Mouse (Mus musculus) forebrain, embryonic 16.5 days (tissue): ENCODE measurements around the gene Lat2. TPM values are rescaled to one million over a fixed set of nuclear protein-coding genes. Genes with fewer than 3 reads are reported as not detected.

ENCODE experiments used
- ATAC-seq: fragments of 200-750 bp; cut with Nextera tagmentation; 2 replicates; pipeline ENCODE4 v1.8.0; 2017; ENCODE audit warnings: mild to moderate bottlenecking, moderate library complexity
- H3K27ac ChIP-seq: fragments of 300-500 bp; sonication (generic); 2 replicates; pipeline ENCODE4 v1.5.1; 2014; ENCODE audit warnings: low read length, control low read depth
- H3K27me3 ChIP-seq: fragments of 300-500 bp; sonication (generic); replicated peaks from 2 replicates; pipeline ENCODE4 v1.6.1; 2014; ENCODE audit warnings: low read length; ENCODE audit not compliant: control insufficient read depth, insufficient read depth
- H3K36me3 ChIP-seq: fragments of 300-500 bp; sonication (generic); 2 replicates; pipeline ENCODE4 v1.6.1; 2014; ENCODE audit not compliant: control insufficient read depth, insufficient read depth
- H3K4me1 ChIP-seq: fragments of 300-500 bp; sonication (generic); replicated peaks from 2 replicates; pipeline ENCODE4 v1.6.1; 2014; ENCODE audit warnings: low read length; ENCODE audit not compliant: control insufficient read depth, insufficient read depth
- H3K4me2 ChIP-seq: fragments of 300-500 bp; sonication (generic); 2 replicates; pipeline ENCODE4 v1.6.1; 2014; ENCODE audit warnings: mild to moderate bottlenecking, low read length, control low read depth
- H3K4me3 ChIP-seq: fragments of 300-500 bp; sonication (generic); replicated peaks from 2 replicates; pipeline ENCODE4 v1.5.1; 2014; ENCODE audit warnings: mild to moderate bottlenecking, low read length, control low read depth
- H3K9ac ChIP-seq: fragments of 300-500 bp; sonication (generic); replicated peaks from 2 replicates; pipeline ENCODE4 v1.6.1; 2014; ENCODE audit warnings: low read depth, low read length, control low read depth
- H3K9me3 ChIP-seq: fragments of 300-500 bp; sonication (generic); 2 replicates; pipeline ENCODE4 v1.6.1; 2016; ENCODE audit warnings: low read length; ENCODE audit not compliant: control insufficient read depth
- WGBS: fragments of 180-500 bp; shearing (Covaris S2); extraction: QIAGEN DNeasy Blood & Tissue Kit; methylation state at CpG from one replicate; pipeline ENCODE4 v1.1.7; 2014; 5-methylcytosine and 5-hydroxymethylcytosine counted together
- microRNA-seq: library from miRNA; unstranded; fragments of <30 nt; microRNA quantifications from one replicate; pipeline ENCODE4, GENCODE M21; 2017
- polyA plus RNA-seq: library from polyadenylated mRNA; unstranded; fragments of >200 nt; fragmentation: Nextera tagmentation; extraction: Ambion mirVana; gene quantifications from 2 replicates; pipeline ENCODE4 v1.2.1, GENCODE M21; 2015

The Lat2 gene
- polyA plus RNA-seq, 1 experiment from 2014 or later: 5.3 TPM

GRCm38 (mm10) chr5:134551233-134552109, 63.4 kb downstream of the Lat2 start:
- H3K36me3 ChIP-seq: no peaks in the 10 kb centered on the region
- H3K4me1 ChIP-seq: peaks cover 61% of the 10 kb centered on the region
- peak overlapping the region; percentile 97 for H3K9ac ChIP-seq
- peak overlapping the region; percentile 86 for H3K4me3 ChIP-seq
- H3K9me3 ChIP-seq: no peaks in the 10 kb centered on the region
- 1% methylated on average over 52 of the region's 52 CpGs for WGBS
- H3K4me2 ChIP-seq: peak overlapping the region; percentile 89
- peak overlapping the region; percentile 99 for H3K27ac ChIP-seq
- ATAC-seq: peak; percentile 27
- no peaks in the 10 kb centered on the region for H3K27me3 ChIP-seq

- peak overlapping the region; percentile 99 for H3K27ac ChIP-seq
- H3K27me3 ChIP-seq: no peaks in the 10 kb centered on the region
- H3K4me2 ChIP-seq: peak overlapping the region; percentile 89
- no peak for ATAC-seq
- H3K4me1 ChIP-seq: peaks cover 61% of the 10 kb centered on the region
- H3K36me3 ChIP-seq: no peaks in the 10 kb centered on the region
- H3K9me3 ChIP-seq: no peaks in the 10 kb centered on the region
- H3K4me3 ChIP-seq: peak overlapping the region; percentile 86
- H3K9ac ChIP-seq: peak overlapping the region; percentile 97
- WGBS: 4% methylated on average over 6 of the region's 6 CpGs
Observed at GRCm38 (mm10) chr5:134550836-134551232, 64.0 kb downstream of the Lat2 start.

Small RNA genes within 50 kb of the gene (microRNA-seq; reads per million reads assigned to microRNA genes)
- gene Mir7228: not detected

Other genes with a start within 250 kb of the Lat2 start
- gene Gtf2ird1, start 158.3 kb downstream of the Lat2 start, polyA plus RNA-seq: 83.9 and 96.6 TPM in 2 replicates
- gene Clip2, start 62.6 kb downstream of the Lat2 start, polyA plus RNA-seq: 16.2 and 16.6 TPM in 2 replicates
- gene Syna, start 54.9 kb downstream of the Lat2 start, polyA plus RNA-seq: 0.41 and 0.86 TPM in 2 replicates
- gene Rfc2, start 33.7 kb downstream of the Lat2 start, polyA plus RNA-seq: 212 and 215 TPM in 2 replicates
- gene Eif4h, start 24.5 kb upstream of the Lat2 start, polyA plus RNA-seq: 405 and 411 TPM in 2 replicates
- 15.2 and 19.0 TPM in 2 replicates for gene Limk1, start 73.6 kb upstream of the Lat2 start, polyA plus RNA-seq
- 8.3 and 10.9 TPM in 2 replicates for gene Eln, start 132.3 kb upstream of the Lat2 start, polyA plus RNA-seq